Mouse (Mus musculus): ENCODE data around the gene Fam174a.

DNA sequence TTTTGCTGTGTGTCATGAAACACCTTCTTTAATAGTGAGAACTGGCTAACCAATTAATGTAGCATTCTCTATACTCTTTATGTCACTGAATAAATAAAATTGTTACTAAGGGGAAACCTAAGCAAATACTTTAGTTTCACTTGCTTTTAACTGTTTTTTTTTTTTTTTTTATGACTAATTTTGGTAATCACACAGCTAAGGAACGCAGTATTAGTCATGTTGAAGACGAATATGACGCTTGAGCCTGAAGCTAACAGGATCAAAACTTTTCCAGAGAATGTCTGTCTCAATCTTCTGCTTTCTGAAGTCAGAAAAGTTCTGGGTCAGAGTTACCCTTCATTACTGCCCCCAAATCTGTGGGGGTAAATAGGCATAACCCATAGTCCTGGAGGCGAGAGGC lies 54.3 kb downstream of the Fam174a start:
- TF ChIP-seq EP300 (IDR thresholded peaks at IDR 0.05; ENCODE audit: insufficient read depth, low read depth, low read length) (no peak), CTCF (IDR thresholded peaks at IDR 0.05; ENCODE audit: low read depth, low read length) (no peak), POLR2A (IDR thresholded peaks at IDR 0.05; ENCODE audit: insufficient read depth, low read length) (no peak)

Measured in ES-Bruce4 (cell line).